25 mouse cellular contexts compared by ENCODE assay signal in genomic region chr15:90125146-90125545, GRCm38 (mm10).
DNase-seq lines count a peak whose midpoint lies in the region; ATAC-seq and TF ChIP-seq lines count a peak whose summit lies in the region.
"Had no signal": no experiment of that assay in that cellular context is flagged by ENCODE, and none has a peak within 500 bp of the region (broad histone marks: within the 10 kb centered on the region; RNA-seq: fewer than 3 reads in every experiment).

No protein-coding gene starts in this region.

- TF ChIP-seq POLR2A in brain, embryonic 14.5 days (IDR thresholded peaks at IDR 0.05; ENCODE audit: borderline replicate concordance, extremely low read depth, insufficient read depth, insufficient read length, poor library complexity, severe bottlenecking) = no peak

- 14% methylated on average over 8 of the region's 8 CpGs for WGBS in forebrain, embryonic 14.5 days
- WGBS in forebrain, embryonic 11.5 days = 24% methylated on average over 8 of the region's 8 CpGs
- 26% methylated on average over 8 of the region's 8 CpGs for WGBS in midbrain, embryonic 12.5 days
- WGBS in midbrain, embryonic 16.5 days = 32% methylated on average over 8 of the region's 8 CpGs

- H3K4me3 ChIP-seq in forebrain, embryonic 14.5 days (ENCODE audit: low read depth, low read length) = no peak overlapping the region
- no peak overlapping the region for H3K4me3 ChIP-seq in forebrain, embryonic 11.5 days (ENCODE audit: low read depth, low read length)
- H3K4me3 ChIP-seq in midbrain, embryonic 12.5 days = no peak overlapping the region
- no peak overlapping the region for H3K4me3 ChIP-seq in midbrain, embryonic 16.5 days (ENCODE audit: low read depth, low read length)
- H3K4me3 ChIP-seq: forebrain, embryonic 10.5 days; heart, adult 2 months; heart, embryonic 10.5 days; heart, embryonic 13.5 days; hindbrain, embryonic 15.5 days had no signal

- H3K9ac ChIP-seq in forebrain, embryonic 14.5 days (ENCODE audit: low read length) = no peak overlapping the region
- H3K9ac ChIP-seq in forebrain, embryonic 11.5 days (ENCODE audit: low read length) = no peak overlapping the region
- no peak overlapping the region for H3K9ac ChIP-seq in midbrain, embryonic 12.5 days (replicated peaks)
- H3K9ac ChIP-seq in midbrain, embryonic 16.5 days (ENCODE audit: low read depth, low read length) = no peak overlapping the region
- H3K9ac ChIP-seq: heart, embryonic 13.5 days; hindbrain, embryonic 15.5 days had no signal

- H3K4me2 ChIP-seq in forebrain, embryonic 14.5 days (ENCODE audit: low read length) = no peak overlapping the region
- no peak overlapping the region for H3K4me2 ChIP-seq in forebrain, embryonic 11.5 days (ENCODE audit: low read depth, low read length, severe bottlenecking)
- no peak overlapping the region for H3K4me2 ChIP-seq in midbrain, embryonic 12.5 days (replicated peaks)
- H3K4me2 ChIP-seq in midbrain, embryonic 16.5 days (ENCODE audit: low read length) = no peak overlapping the region
- H3K4me2 ChIP-seq: heart, embryonic 13.5 days; hindbrain, embryonic 15.5 days had no signal

- H3K4me1 ChIP-seq in forebrain, embryonic 14.5 days (ENCODE audit: control insufficient read depth, insufficient read depth, low read length) = 0 out of 2 replicates have a peak, but pooled peaks cover 2% of the 10 kb centered on the region
- H3K4me1 ChIP-seq in forebrain, embryonic 11.5 days (replicated peaks; ENCODE audit: control insufficient read depth, insufficient read depth, low read length) = no peaks in the 10 kb centered on the region
- H3K4me1 ChIP-seq in midbrain, embryonic 12.5 days = no peaks in the 10 kb centered on the region
- H3K4me1 ChIP-seq in midbrain, embryonic 16.5 days (ENCODE audit: control insufficient read depth, insufficient read depth, low read length) = no peaks in the 10 kb centered on the region
- H3K4me1 ChIP-seq: heart, embryonic 10.5 days; heart, embryonic 13.5 days; hindbrain, embryonic 15.5 days had no signal

- ATAC-seq in forebrain, embryonic 14.5 days = no peak
- no peak for ATAC-seq in forebrain, embryonic 11.5 days (replicated peaks; ENCODE audit: low FRiP score)
- ATAC-seq in midbrain, embryonic 12.5 days (ENCODE audit: low FRiP score, low read depth) = peak; percentile 66; the same call in 1 of the 2 replicates
- no peak for ATAC-seq in midbrain, embryonic 16.5 days
- ATAC-seq: activated CD4-positive, CD25-positive, alpha-beta regulatory T cell, adult 4 months; CD4-positive, CD25-positive, alpha-beta regulatory T cell, adult 4 months; intestine, postnatal 0 days had no signal

- no peak overlapping the region for H3K27ac ChIP-seq in forebrain, embryonic 14.5 days (ENCODE audit: low read depth, low read length)
- no peak overlapping the region for H3K27ac ChIP-seq in forebrain, embryonic 11.5 days (ENCODE audit: low read depth, low read length)
- H3K27ac ChIP-seq in midbrain, embryonic 12.5 days (replicated peaks) = no peak overlapping the region
- no peak overlapping the region for H3K27ac ChIP-seq in midbrain, embryonic 16.5 days (ENCODE audit: low read length)
- H3K27ac ChIP-seq: forebrain, embryonic 10.5 days; heart, adult 2 months; heart, embryonic 10.5 days; heart, embryonic 13.5 days; hindbrain, embryonic 15.5 days had no signal

- H3K27me3 ChIP-seq in forebrain, embryonic 14.5 days (replicated peaks; ENCODE audit: control insufficient read depth, insufficient read depth, low read length) = no peaks in the 10 kb centered on the region
- H3K27me3 ChIP-seq in forebrain, embryonic 11.5 days (ENCODE audit: control insufficient read depth, insufficient read depth, low read length) = no peaks in the 10 kb centered on the region; the same call in 1 of the 2 replicates
- H3K27me3 ChIP-seq in midbrain, embryonic 12.5 days = no peaks in the 10 kb centered on the region
- no peaks in the 10 kb centered on the region for H3K27me3 ChIP-seq in midbrain, embryonic 16.5 days (ENCODE audit: control insufficient read depth, insufficient read depth, low read depth, low read length)
- H3K27me3 ChIP-seq: heart, embryonic 13.5 days; hindbrain, embryonic 15.5 days had no signal

- DNase-seq in forebrain, embryonic 14.5 days (ENCODE audit: low spot score) = peak; percentile 9
- DNase-seq in forebrain, embryonic 11.5 days (ENCODE audit: low spot score) = no peak
- peak; percentile 38 for DNase-seq in Muller cell, postnatal 12 days (ENCODE audit: inconsistent ontology term)
- DNase-seq in brain, embryonic 14.5 days (ENCODE audit: low read depth) = peak; percentile 44
- no peak for DNase-seq in neural tube, embryonic 10.5 days (ENCODE audit: extremely low spot score, low spot score)
- DNase-seq: adrenal gland, adult 8-10 months; adrenal gland, postnatal 25 days; cerebellum, adult 18-20 months; cerebellum, adult 9-10 months; cerebellum, postnatal 25 days; embryo, embryonic 11 days; gastrocnemius, postnatal 10 days; gastrocnemius, postnatal 36 days; heart, adult 2 months; heart, postnatal 14 days; heart, postnatal 4 days had no signal

- H3K36me3 ChIP-seq in forebrain, embryonic 14.5 days (ENCODE audit: control insufficient read depth, insufficient read depth, low read length) = no peaks in the 10 kb centered on the region
- no peaks in the 10 kb centered on the region for H3K36me3 ChIP-seq in forebrain, embryonic 11.5 days (ENCODE audit: control insufficient read depth, insufficient read depth, low read length)
- no peaks in the 10 kb centered on the region for H3K36me3 ChIP-seq in midbrain, embryonic 12.5 days
- H3K36me3 ChIP-seq in midbrain, embryonic 16.5 days (ENCODE audit: control insufficient read depth, insufficient read depth, low read length) = no peaks in the 10 kb centered on the region
- H3K36me3 ChIP-seq: forebrain, embryonic 10.5 days; heart, embryonic 10.5 days; heart, embryonic 13.5 days; hindbrain, embryonic 15.5 days had no signal

- H3K9me3 ChIP-seq in forebrain, embryonic 14.5 days (replicated peaks; ENCODE audit: control insufficient read depth, low read length) = no peaks in the 10 kb centered on the region
- no peaks in the 10 kb centered on the region for H3K9me3 ChIP-seq in forebrain, embryonic 11.5 days (ENCODE audit: control insufficient read depth, low read length)
- H3K9me3 ChIP-seq in midbrain, embryonic 12.5 days = no peaks in the 10 kb centered on the region
- H3K9me3 ChIP-seq in midbrain, embryonic 16.5 days (replicated peaks; ENCODE audit: control insufficient read depth, low read length, poor library complexity, severe bottlenecking) = no peaks in the 10 kb centered on the region
- H3K9me3 ChIP-seq: forebrain, embryonic 10.5 days; heart, embryonic 10.5 days; heart, embryonic 13.5 days; hindbrain, embryonic 15.5 days had no signal

- TF ChIP-seq CTCF in brain, embryonic 14.5 days (IDR thresholded peaks at IDR 0.05; ENCODE audit: borderline replicate concordance, extremely low read depth, insufficient read depth, insufficient read length) = no peak

Comparison
In these comparisons a context has a peak if more than half of its experiments do, and no peak if none do; other contexts are left out.
1. DNase-seq: peak in forebrain, embryonic 14.5 days (single experiment), Muller cell, postnatal 12 days (single experiment) and brain, embryonic 14.5 days (single experiment); none in forebrain, embryonic 11.5 days (single experiment) and neural tube, embryonic 10.5 days (single experiment).